Mouse (Mus musculus): ENCODE results near the gene Zfp428.
"Not testable (repeated sequence)": the region's sequence is repeated elsewhere in the genome, so short reads cannot be mapped to it uniquely, and the experiment has no call there.

The Zfp428 gene

DNA sequence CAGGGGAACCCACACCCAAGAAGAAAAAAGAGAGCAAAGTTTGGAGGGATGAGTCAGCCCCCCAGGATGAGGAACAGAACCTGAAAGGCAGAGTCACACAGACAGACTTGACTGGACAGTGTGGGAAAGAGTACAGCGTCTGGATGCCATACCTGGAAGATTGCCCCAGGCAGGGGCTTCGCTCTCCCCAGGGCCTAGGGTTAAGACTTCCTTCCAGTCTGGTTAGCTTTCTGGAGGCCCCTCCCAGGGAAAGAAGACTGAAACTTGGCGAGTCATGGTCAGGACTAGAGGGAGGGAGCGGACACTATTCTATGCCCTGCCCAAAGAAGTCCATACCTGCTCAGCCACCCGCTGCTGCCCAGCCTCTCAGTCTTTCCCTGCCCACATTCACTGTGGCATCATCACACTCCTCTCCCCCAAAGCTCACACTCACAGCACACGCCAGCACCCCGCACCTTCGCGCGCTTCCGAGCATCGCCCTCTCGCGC lies 25.8 kb upstream of the Zfp428 start:
- in situ Hi-C loops (cut with MboI, MseI), result no loop called here

DNA sequence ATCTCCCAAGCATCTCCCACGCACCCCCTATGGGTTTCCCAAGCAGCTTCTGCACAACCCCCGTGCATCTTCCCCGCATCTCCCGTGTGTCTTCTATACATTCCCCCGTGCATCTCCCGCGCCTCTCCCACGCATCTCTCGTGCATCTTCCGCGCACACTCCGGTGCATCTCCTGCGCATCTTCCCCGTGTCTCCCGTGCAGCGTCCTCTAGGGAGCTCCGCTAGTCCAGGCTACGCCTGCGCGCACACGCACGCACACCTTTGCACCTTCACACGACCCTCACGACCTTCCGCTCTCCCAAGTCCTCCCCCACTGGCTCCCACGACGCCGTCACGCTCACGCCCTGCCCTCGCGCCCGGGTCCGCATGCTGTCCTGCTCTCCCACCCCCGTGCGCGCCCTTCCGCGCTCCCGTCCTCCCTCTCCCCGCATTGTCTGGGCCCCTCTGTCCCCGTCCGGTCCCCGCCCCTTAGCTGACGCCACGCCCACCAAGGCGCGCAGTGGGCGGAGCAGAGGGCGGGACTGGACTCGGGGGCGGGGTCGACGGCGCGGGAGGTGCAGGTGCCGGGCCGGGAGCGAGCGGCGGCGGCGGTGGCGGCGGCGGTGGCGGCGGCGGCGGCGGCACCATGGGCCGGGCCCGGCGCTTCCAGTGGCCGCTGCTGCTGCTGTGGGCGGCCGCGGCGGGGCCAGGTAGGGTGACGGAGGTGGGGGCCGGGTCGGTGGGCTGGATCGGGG lies 25.2 kb upstream of the Zfp428 start, which contains the start of gene Cadm4:
TSS of gene Cadm4 (plus strand) at position 550 of the 734 bp plus-strand sequence.
- in situ Hi-C loops (cut with MboI, MseI), result no loop called here

DNA sequence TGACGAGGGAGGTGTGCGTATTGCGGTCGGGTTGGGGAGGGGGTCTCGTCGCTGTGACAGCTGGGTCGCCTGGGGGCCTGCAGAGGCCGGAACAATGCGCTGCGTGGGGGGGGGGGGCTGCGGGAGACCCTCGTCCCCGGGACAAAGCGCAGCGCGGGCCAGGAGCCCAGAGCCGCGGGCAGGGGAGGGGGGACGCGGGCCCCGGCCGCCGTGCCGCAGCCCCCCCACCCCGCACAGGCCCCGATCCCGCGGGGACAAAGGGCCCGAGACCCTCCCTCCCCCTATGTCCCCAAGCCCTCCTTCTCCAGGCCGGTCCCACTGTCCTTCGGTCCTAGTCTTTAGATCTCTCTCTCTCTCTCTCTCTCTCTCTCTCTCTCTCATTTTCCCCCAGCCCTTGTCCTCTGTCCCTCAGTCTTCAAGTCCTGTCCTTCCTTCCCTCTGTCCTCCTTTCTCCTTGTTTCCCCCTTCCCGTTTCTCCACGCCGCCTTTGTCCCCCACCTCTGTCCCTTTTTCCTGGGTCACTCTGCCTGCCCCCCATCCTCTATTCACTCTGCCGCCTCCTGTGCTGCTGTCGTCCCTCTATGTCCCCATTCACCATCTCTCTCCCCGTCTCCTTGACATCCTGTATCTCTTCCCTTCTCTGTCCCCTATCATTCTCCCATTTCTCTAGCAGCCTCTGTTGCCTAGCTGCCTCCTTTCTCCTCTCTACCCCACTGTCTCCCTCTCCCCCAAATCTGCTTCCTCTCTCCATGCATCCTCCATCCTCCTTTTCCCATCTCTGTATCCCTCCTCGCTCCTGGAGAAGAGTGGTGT lies 24.4 kb upstream of the Zfp428 start:
- in situ Hi-C loops (cut with MboI, MseI), result no loop called here

DNA sequence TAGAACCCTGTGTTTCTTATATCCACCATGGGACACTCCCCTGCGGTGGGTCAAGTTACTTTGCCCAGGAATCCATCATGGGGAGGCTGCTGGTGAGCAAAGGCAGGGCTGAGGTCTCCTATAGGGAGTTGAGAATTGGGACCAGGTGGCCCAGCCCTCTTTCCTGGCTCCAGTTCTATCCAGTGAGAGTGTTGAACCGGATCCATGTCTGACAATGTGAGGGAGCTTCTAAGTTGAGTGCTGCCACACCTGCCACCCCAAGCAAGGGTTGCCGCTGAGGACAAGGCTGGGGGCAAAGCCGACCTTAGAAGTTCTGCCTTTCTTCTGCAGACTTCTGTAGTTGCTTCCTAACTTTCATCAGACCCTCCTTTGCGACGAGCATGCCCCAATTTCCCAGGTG lies 23.5 kb upstream of the Zfp428 start:
- in situ Hi-C loops (cut with MboI, MseI), result not testable (repeated sequence)

DNA sequence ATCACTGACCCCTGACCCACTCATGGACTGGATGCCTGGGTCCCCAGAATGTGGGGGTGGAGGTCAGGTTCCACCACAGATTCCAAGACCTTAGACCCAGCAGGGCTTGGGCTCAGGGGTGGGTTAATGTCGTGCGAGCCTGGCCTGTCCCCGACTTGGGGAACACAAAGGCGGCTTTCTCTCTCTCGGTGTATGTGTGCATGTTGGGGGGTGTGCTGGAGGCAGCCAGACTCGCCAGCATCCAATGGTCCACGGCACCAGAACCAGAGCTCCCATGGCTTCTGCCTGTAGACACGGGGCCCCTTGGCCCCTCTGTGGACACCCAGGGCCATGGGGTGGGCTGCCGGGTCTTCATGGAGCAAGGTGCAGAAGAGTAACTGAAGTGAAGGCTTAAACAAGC lies 21.3 kb upstream of the Zfp428 start:
- in situ Hi-C loops (cut with MboI, MseI), result no loop called here

DNA sequence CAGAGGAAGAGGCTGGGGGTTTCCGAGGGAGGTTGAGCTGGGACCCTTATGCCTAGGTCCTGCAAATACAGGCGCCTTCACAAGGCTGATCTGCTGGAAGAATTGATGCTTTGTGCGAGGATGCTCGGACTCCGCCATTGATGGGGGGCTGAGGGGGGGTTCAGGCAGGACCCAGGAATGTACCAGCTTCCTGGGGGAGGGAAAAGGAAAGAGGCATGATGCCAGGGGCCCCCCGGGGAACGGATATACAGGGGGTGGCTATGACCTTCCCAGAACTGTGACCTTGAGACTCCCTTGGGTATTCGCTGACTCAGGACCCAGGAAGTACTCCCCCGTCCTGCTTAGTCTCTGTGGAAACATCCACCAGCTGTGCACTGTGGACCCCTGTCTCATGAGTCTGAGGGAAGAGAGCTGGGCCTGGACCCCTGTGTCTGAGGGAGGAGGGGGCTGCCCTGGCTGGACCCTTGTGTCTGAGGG lies 20.1 kb upstream of the Zfp428 start:
- in situ Hi-C loops (cut with MboI, MseI), result no loop called here

DNA sequence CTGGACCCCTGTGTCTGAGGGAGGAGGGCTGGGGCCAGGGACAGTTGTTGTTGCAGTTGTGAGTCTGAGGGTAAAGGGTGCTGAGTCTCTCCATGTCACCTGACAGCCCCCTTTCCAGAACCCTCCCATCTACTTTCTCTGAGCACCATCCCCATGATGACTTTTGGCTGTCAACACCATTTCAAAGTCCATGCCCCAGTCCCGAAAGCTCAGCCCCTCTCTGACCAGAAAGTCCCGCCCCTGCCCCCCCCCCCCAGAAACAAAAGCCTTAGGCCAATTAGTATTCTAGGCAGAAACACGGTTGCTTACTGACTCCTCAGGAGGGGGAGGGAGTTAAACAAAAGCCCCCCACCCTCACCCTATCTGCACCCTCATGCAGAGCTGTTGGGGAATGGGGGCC lies 19.4 kb upstream of the Zfp428 start:
- in situ Hi-C loops (cut with MboI, MseI), result no loop called here

DNA sequence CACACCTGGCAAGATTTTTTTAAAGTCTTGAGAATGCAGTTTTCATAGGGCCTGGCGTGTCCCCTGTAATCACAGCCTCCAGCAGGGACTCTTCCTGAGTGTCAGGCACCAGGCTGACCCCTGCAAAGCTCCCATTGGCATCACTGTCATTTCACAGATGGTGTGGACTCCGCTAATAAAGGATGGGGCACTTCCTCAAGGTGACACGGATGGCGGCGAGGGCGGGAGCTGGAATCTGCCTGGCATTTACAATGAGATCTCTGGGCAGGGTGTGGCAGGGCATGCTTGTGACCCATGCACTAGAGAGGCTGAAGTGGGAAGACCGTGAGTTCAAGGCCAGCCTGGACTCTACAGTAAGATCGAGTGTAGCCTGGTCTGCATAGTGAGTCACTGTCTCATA lies 18.5 kb upstream of the Zfp428 start:
- in situ Hi-C loops (cut with MboI, MseI), result no loop called here

DNA sequence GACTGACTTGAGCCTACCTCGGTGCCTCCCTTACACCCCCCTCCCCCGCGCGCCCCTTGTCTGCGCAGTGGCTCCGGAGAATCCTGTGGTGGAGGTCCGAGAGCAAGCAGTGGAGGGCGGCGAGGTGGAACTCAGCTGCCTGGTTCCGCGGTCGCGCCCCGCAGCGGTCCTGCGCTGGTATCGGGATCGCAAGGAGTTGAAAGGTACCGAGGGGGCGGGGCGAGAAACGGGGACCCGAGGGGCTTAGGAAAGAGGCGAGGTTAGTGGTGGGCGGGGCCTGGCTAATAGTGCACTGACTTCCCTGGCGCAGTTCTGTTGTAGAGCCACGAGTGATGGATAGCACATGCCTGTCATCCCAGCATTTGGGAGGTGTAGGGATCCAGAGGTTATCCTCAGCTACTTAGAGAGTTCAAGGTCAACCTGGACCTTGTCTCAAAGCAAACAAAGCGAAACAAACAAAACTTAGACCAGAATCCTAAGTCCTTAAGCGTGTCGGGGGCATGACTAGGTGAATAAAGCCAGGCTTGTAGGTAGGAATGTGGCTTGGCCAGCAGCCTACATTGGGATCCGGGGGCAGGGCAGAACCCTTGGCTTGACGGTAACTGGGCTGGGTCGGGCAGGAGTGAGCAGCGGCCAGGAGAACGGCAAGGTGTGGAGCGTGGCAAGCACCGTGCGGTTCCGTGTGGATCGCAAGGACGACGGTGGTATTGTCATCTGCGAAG lies 6.8 kb upstream of the Zfp428 start:
- in situ Hi-C loops (cut with MboI, MseI), result no loop called here

DNA sequence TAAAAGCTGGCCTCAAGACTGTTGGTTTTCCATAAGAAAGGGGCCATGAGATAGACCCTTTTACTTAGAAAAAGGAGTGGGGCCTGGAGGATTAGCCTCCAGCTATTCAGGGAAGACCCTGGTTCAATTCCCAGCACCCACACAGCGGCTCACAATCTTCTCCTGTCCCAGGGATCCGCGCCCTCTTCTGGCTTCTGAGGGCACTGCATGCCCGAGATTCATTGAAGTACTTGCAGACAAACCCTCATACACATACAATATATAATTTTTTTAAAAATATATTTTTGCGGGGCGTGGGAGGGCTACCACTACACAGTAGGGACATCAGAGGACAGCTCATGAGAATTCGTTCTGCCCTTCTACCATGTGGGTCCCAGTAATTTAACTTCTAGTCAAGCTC lies 5.9 kb upstream of the Zfp428 start:
- in situ Hi-C loops (cut with MboI, MseI), result no loop called here

DNA sequence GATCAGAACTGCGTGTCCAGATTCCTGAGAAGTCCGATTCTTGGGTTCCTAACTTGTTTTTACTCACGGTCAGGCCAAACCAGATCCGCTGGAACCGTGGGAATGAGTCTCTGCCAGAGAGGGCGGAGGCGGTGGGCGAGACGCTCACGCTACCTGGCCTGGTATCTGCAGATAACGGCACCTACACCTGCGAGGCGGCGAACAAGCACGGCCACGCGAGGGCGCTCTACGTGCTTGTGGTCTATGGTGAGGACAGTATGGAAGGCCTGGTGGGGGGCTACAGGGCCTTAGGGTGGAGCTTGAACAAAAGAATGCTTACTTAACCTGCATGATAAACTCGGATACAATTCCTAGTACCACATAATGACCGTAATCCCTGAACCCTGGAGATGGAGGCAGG lies 5.3 kb upstream of the Zfp428 start:
- in situ Hi-C loops (cut with MboI, MseI), result no loop called here

DNA sequence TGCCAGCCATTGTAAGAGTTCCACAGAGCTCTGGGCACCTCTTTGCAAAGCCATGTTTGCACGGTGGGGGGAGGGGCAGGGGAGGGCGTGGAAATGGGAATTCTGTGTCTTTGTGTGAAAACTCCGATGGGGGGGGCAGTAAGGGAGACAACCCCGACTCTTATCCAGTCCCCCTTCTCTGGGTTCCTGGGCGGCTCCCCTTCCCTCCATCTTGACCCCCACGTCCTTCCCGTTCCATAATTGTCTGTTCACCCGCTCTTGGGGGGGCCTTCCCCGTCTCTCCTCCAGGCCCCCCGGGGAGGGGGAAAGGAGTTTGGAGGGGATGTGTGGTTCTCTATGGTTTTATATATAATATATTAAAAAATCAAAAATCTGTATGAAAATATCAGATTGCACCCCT lies 2.8 kb upstream of the Zfp428 start:
- in situ Hi-C loops (cut with MboI, MseI), result no loop called here

DNA sequence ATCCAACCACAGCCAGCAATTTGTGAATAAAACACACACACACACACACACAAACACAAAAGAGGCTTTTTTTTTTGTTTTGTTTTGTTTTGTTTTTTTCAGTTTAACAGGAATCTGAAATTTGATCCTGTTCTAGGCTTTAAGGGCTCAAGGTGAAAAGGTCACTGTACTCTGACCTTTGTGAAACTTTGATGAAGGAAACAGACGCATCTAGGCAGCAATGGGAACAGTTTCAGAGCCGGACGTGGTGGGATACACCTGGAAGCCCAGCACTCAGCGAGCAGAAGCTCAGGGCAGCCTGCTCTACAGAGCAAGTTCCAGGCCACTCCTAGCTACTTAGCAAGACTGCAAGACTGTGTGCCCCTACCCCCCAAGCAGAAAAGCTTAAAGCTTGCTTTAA lies 1.9 kb upstream of the Zfp428 start:
- in situ Hi-C loops (cut with MboI, MseI), result no loop called here

DNA sequence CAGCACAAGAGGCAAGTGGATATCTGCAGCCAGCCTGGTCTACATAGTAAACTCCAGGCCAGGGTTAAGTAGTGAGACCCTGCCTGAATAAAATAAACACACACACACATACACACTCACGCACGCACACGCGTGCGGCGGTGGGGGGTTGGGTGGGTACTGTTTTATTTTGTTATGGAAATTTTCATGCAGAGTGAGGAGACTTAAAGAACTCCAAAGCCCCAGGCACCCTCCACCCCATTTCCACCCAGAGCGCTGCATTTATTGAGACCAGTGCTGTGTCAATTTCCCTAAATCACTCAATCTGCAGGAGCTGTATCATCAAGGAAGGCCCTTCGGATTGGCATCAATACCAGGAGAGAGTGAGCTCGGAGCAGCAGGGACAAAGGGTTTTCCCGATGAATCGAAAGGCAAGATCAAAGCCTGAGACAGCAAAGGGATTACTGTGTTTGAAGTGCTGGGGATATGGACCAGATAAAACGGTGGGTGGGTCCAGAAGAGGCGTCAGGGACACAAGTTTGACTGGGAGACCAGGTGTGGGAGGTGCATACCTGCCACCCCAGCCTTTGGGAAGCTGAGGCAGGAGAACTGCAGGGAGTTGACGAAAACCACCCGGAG lies 1.2 kb upstream of the Zfp428 start:
- in situ Hi-C loops (cut with MboI, MseI), result no loop called here

DNA sequence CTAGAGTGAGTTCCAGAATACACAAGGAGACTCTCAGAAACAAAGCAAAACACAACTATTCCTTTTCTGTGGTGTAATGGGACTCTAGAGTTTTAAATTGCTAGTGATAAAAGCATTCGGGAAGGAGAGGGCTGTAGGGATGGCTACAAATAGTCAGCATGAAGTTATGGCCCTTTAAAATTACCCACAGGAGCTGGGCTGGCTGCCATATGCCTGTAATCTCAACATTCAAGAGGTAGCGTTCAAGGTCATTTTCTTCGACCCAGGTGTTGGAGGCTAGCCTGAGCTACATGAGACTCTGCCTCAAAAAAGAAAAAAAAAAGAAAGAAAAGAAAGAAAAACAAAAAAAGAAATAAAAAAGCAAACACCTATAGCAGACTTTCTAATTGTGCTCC lies 744 bp upstream of the Zfp428 start:
- in situ Hi-C loops (cut with MboI, MseI), result no loop called here

DNA sequence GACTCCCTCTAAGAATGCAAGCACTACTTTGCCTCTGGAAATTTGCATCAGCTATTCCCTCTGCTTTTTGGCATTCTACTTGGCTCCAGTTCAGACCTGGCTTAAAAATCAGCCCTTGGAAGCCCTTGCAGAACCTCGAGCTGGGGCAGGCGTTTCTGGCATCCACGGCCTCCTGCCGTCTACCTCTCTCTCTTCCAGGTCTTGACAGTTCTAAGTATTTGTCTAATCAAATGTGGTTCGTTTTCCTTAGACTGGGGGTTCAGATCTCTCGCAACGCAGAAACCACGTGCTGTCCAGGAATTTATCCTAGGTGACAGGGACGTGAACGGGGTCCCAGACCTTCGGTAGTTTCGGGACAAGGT lies 349 bp upstream of the Zfp428 start:
- in situ Hi-C loops (cut with MboI, MseI), result no loop called here

DNA sequence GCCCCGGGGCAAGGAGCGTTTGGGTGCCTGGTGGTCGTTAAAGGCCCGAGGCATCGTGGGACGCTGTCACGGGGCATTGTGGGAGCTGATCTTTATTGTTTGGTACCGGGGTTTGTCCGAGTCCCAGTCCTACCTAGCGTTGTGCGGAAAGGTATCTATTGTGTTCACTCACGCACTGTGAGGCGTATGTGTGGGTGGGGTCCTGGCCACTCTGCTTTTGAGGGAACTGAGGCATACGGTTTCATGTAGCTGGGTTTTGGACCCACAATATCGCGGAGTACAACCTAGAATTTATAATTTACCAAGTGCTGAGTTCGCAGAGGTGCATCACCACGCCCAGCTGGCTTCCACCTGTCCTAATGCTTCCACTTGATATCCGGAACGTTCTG lies 914 bp downstream of the Zfp428 start:
- in situ Hi-C loops (cut with MboI, MseI), result no loop called here

DNA sequence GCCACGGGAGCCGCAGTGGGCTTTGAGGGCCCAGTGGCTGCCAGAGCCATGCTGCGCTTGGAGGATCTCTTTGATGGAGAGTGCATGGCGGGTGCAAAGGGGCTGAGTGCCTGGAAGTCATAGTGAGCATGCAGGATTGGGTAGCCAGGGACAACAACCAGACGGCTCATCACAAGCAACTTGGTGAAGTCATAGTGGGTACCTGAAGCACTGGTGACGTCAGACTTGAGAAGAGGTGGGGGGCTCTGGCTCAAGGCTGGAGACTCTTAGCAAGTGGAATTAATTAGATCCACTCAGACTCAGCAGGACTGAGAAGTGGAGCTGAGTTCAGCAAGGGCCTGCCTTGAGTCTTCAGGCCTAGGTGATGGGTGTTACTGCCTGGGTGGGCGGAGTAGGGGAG lies 5.5 kb downstream of the Zfp428 start, which contains the start of gene AC161166.1:
TSS of gene AC161166.1 (minus strand) at position 101 of the 400 bp plus-strand sequence.
- in situ Hi-C loops (cut with MboI, MseI), result no loop called here

DNA sequence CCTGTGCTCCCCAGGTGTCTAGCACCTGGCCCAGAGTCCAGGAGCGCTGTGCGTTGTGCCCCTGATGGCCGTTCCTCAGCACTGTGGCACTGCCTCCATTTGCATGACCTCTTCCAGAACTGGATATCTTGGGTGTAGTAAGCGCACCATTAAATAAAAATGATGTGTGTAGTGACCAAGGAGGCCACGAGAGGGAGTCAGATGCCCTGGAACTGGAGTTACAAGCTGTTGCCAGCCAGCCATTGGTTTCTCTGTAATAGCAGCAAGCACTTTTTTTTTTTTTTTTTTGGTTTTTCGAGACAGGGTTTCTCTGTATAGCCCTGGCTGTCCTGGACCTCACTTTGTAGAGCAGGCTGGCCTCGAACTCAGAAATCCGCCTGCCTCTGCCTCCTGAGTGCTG lies 9.5 kb downstream of the Zfp428 start:
- in situ Hi-C loops (cut with MboI, MseI), result not testable (repeated sequence)

DNA sequence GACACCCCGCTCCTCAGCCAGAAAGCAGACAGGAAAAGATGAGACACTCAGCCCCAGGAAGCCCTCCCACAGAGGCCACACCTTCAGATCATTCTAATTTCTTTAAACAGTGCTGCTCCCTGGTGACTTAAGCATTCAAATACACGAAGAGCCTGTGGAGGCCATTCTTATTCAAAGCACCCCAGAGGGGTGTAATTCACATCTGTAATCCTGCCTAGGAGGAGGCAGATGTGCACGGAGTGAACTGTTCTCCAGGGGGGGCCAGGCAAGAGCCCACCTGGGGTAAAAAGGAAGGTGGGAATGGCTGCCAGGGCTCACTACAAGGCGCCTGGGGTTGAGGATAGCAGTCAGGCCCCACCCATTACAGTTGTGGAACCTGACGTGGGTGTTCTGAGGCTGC lies 10.3 kb downstream of the Zfp428 start:
- in situ Hi-C loops (cut with MboI, MseI), result no loop called here

DNA sequence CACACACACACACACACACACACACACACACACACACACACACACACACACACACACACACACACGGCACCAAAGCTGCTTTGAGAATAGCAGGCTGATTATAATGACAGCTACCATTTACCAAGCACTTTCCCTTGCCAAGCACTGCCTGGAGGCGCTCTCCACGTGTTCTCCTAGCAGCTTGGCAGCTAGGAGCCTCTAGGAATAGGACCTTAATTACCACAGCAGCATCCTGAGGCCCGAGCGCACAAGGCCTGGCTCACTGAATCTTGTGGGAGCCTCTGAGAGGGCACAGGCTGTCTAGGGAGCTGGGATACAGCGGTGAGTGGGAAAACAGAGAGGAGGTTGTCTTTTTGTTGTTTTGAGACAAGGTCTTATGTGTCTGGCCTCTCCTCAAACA lies 10.8 kb downstream of the Zfp428 start:
- in situ Hi-C loops (cut with MboI, MseI), result no loop called here

DNA sequence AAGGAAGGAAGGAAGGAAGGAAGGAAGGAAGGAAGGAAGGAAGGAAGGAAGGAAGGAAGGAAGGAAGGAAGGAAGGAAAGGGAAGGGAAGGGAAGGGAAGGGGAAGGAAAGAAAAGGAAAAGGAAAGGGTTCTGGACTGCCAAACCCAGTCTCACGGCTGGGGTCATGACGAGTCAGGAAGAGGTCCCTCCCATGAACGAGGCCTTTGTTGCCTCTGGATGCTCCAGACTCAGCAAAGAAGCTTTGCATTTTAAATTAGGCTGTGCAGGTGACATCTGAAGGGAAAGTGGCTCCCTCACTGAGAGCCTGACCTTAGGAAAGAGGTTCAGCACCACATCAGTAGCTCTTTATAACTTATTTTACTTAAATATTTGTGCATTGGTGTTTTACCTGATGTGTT lies 12.3 kb downstream of the Zfp428 start:
- in situ Hi-C loops (cut with MboI, MseI), result no loop called here
